Mouse (Mus musculus) macrophage (primary cell): ENCODE data around the gene Cideb. TPM values are rescaled to one million over a fixed set of nuclear protein-coding genes. Genes with fewer than 3 reads are reported as not detected.

Experiments
- H3K27ac ChIP-seq: fragments of 350-480 bp; formaldehyde crosslinking; 2 replicates; pipeline ENCODE4 v1.9.0; 2021
- H3K36me3 ChIP-seq: fragments of 350-480 bp; formaldehyde crosslinking; 2 replicates; pipeline ENCODE4 v1.9.0; 2021; ENCODE audit errors: inconsistent target
- H3K4me3 ChIP-seq: fragments of 350-480 bp; formaldehyde crosslinking; 2 replicates; pipeline ENCODE4 v1.9.0; 2021; ENCODE audit errors: inconsistent target
- H3K79me2 ChIP-seq: fragments of 350-480 bp; formaldehyde crosslinking; 2 replicates; pipeline ENCODE4 v1.9.0; 2021; ENCODE audit errors: inconsistent target
- WGBS: methylation state at CpG from one replicate; pipeline ENCODE4 v1.1.7; 2026; ENCODE audit warnings: inconsistent platforms; ENCODE audit not compliant: missing documents; 5-methylcytosine and 5-hydroxymethylcytosine counted together
- polyA plus RNA-seq: library from polyadenylated mRNA; stranded (reverse); fragments of 250-400 nt; gene quantifications from 3 replicates; pipeline ENCODE4 v1.2.4, GENCODE M21; 2018; ENCODE audit warnings: inconsistent platforms

The Cideb gene
- polyA plus RNA-seq, 1 experiment from 2014 or later: 0.72 TPM

- Histone ChIP-seq H3K27ac (peak within 1 kb of the TSS; percentile 41), H3K4me3 (peak within 1 kb of the TSS; percentile 35), H3K79me2 (no peaks in the 10 kb centered on the region), H3K36me3 (peaks cover 28% of the 10 kb centered on the region)
- WGBS: 2% methylated on average over 50 of the region's 50 CpGs
These were observed 36.4 kb downstream of the Cideb start, which contains the start of gene Rabggta for GRCm38 (mm10) chr14:55721700-55722437. Gene Rabggta (minus strand): TSS chr14:55722263.

DNA sequence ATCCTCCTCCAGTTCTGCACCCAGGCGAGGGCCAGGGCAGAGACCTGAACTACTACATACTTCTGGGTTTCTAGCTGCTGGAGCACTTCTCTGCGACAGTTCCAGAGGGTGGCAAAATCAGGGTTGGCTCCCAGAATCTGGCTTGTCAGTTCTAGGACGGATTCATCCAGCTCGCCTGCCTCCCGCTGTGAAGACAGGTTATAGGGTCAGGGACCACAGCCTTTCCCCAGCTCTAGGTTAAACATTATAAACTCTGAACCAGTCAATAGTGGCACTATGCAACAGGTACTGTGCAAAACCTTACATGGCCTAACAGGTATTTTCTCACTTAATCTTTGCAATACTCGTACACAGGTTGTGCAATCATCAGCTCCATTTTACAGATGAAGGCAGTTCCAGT is 37.2 kb downstream of the Cideb start:
- Histone ChIP-seq H3K79me2 (no peaks in the 10 kb centered on the region), H3K36me3 (peaks cover 34% of the 10 kb centered on the region), H3K4me3 (peak overlapping the region; percentile 35; the same call in 1 of the 2 replicates), H3K27ac (no peak overlapping the region)
- 93% methylated on average over 6 of the region's 6 CpGs for WGBS

DNA sequence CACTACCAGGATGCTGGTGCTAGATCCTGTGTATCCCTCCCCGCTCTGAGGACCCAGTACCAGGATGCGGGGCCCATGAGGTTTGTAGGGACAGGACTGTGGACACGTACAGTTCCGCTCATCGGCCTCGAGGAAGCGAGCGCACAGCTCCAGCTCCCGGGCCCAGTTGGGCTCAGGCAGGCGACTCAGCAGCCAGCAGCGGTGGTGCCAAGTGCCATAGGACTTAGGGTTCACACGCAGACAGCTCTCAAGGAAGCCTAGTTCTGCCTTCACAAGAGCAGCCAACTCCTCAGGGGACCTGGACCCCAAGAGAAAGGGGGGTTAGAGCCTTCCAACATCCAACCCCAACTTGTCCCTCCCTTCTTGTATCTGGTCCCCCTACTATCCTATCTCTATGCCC is 37.6 kb downstream of the Cideb start:
- peaks cover 34% of the 10 kb centered on the region for H3K36me3 ChIP-seq

GRCm38 (mm10) chr14:55719737-55720136 is 38.5 kb downstream of the Cideb start:
- H3K27ac ChIP-seq: no peak overlapping the region
- 83% methylated on average over 6 of the region's 6 CpGs for WGBS
- H3K36me3 ChIP-seq: peaks cover 34% of the 10 kb centered on the region

More for the DNA sequence above, 37.6 kb downstream of the Cideb start:
- Histone ChIP-seq H3K79me2 (no peaks in the 10 kb centered on the region), H3K27ac (no peak overlapping the region), H3K4me3 (no peak overlapping the region)
- 97% methylated on average over 12 of the region's 12 CpGs for WGBS

GRCm38 (mm10) chr14:55716884-55717283 is 41.4 kb downstream of the Cideb start:
- no peak overlapping the region for H3K27ac ChIP-seq
- H3K36me3 ChIP-seq: peaks cover 34% of the 10 kb centered on the region
- H3K4me3 ChIP-seq: no peak overlapping the region
- WGBS: 93% methylated on average over 8 of the region's 8 CpGs
- no peaks in the 10 kb centered on the region for H3K79me2 ChIP-seq

More at GRCm38 (mm10) chr14:55719737-55720136, 38.5 kb downstream of the Cideb start:
- Histone ChIP-seq H3K79me2 (no peaks in the 10 kb centered on the region), H3K4me3 (no peak overlapping the region)

GRCm38 (mm10) chr14:55716271-55716670 is 42.0 kb downstream of the Cideb start:
- H3K4me3 ChIP-seq: no peak overlapping the region
- WGBS: 100% methylated on average over 6 of the region's 6 CpGs

GRCm38 (mm10) chr14:55714893-55715292 is 43.4 kb downstream of the Cideb start:
- no peak overlapping the region for H3K4me3 ChIP-seq
- WGBS: 46% methylated on average over 6 of the region's 6 CpGs
- H3K27ac ChIP-seq: no peak overlapping the region

More at GRCm38 (mm10) chr14:55716271-55716670, 42.0 kb downstream of the Cideb start:
- no peak overlapping the region for H3K27ac ChIP-seq
- H3K36me3 ChIP-seq: peaks cover 34% of the 10 kb centered on the region
- H3K79me2 ChIP-seq: no peaks in the 10 kb centered on the region

GRCm38 (mm10) chr14:55713729-55714122 is 44.5 kb downstream of the Cideb start, which contains the start of gene Tgm1:
Gene Tgm1 (minus strand): TSS chr14:55713926.
- peaks cover 22% of the 10 kb centered on the region for H3K36me3 ChIP-seq
- H3K4me3 ChIP-seq: no peak within 1 kb of the TSS; the same call in 1 of the 2 replicates
- H3K79me2 ChIP-seq: no peaks in the 10 kb centered on the region
- no peak within 1 kb of the TSS for H3K27ac ChIP-seq
- 25% methylated on average over 4 of the region's 4 CpGs for WGBS

More at GRCm38 (mm10) chr14:55714893-55715292, 43.4 kb downstream of the Cideb start:
- peaks cover 33% of the 10 kb centered on the region for H3K36me3 ChIP-seq
- no peaks in the 10 kb centered on the region for H3K79me2 ChIP-seq

- peaks cover 17% of the 10 kb centered on the region for H3K36me3 ChIP-seq
- H3K79me2 ChIP-seq: no peaks in the 10 kb centered on the region
- H3K27ac ChIP-seq: no peak overlapping the region
- H3K4me3 ChIP-seq: no peak overlapping the region; the same call in 1 of the 2 replicates
- 23% methylated on average over 25 of the region's 25 CpGs for WGBS
These were observed 45.1 kb downstream of the Cideb start for GRCm38 (mm10) chr14:55713007-55713728.

- WGBS: 86% methylated on average over 7 of the region's 7 CpGs
- H3K27ac ChIP-seq: no peak overlapping the region
- H3K36me3 ChIP-seq: peaks cover 5% of the 10 kb centered on the region; the same call in 1 of the 2 replicates
- no peak overlapping the region for H3K4me3 ChIP-seq
- no peaks in the 10 kb centered on the region for H3K79me2 ChIP-seq
These were observed 46.5 kb downstream of the Cideb start for GRCm38 (mm10) chr14:55711786-55712185.

DNA sequence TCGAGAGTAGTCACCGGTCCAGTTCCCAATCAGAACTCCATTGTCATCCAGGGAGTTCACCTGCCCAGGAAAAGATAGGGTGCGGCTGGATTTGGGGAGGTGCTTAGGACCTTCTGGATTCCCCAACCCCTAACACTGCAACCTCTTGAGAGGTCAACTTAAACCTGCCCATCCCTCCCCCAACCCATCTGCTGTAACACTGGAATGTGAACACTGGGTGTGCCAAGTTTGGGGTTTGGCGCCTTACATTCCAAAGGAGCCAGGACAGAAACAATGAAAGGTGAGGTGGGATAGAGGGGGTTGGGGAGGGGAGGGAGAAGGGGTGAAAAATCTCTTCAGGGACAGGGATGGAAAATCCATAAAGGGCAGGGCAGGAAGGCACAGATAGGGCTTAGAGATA is 48.7 kb downstream of the Cideb start:
- H3K79me2 ChIP-seq: no peaks in the 10 kb centered on the region
- H3K36me3 ChIP-seq: no peaks in the 10 kb centered on the region
- WGBS: 99% methylated on average over 4 of the region's 4 CpGs
- H3K4me3 ChIP-seq: no peak overlapping the region
- no peak overlapping the region for H3K27ac ChIP-seq

DNA sequence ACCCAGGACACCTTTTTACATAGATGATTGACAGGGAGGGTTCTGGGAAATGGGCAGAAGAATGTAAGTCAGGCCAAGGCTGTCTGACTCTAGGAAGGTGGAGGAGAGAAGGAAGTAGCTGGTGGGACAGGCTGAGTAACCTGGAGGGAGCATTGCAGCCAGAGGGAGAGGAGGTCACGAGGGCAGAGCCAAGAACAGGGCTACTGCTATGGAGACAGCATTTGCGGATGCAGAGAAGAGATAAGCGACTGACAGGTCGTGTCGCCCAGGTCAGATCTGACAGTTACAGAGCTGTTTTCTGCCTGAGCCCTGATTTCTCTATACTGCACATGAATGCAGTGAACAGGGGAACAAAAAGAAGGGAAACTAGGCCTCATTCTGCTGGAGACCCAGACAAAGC is 50.9 kb downstream of the Cideb start:
- Histone ChIP-seq H3K27ac (no peak overlapping the region), H3K79me2 (no peaks in the 10 kb centered on the region), H3K36me3 (no peaks in the 10 kb centered on the region), H3K4me3 (no peak overlapping the region)
- 94% methylated on average over 5 of the region's 5 CpGs for WGBS

GRCm38 (mm10) chr14:55706051-55706600 is 52.1 kb downstream of the Cideb start:
- H3K36me3 ChIP-seq: no peaks in the 10 kb centered on the region
- WGBS: 97% methylated on average over 8 of the region's 8 CpGs

More at GRCm38 (mm10) chr14:55706051-55706600, 52.1 kb downstream of the Cideb start:
- Histone ChIP-seq H3K79me2 (no peaks in the 10 kb centered on the region), H3K27ac (no peak overlapping the region), H3K4me3 (no peak overlapping the region)
